Mouse (Mus musculus) neural tube, embryonic 12.5 days (tissue): ENCODE measurements around the gene Fam207a. TPM values are rescaled to one million over a fixed set of nuclear protein-coding genes. Genes with fewer than 3 reads are reported as not detected.

Source experiments
- ATAC-seq: fragments of 200-750 bp; cut with Nextera tagmentation; 2 replicates; pipeline ENCODE4 v1.8.0; 2017; ENCODE audit warnings: low read depth, mild to moderate bottlenecking, moderate TSS enrichment, moderate library complexity; ENCODE audit not compliant: low FRiP score
- H3K27ac ChIP-seq: fragments of 300-500 bp; sonication (generic); 2 replicates; pipeline ENCODE4 v1.5.1; 2016
- H3K27me3 ChIP-seq: fragments of 300-500 bp; sonication (generic); replicated peaks from 2 replicates; pipeline ENCODE4 v1.6.1; 2016; ENCODE audit warnings: mild to moderate bottlenecking
- H3K36me3 ChIP-seq: fragments of 300-500 bp; sonication (generic); 2 replicates; pipeline ENCODE4 v1.6.1; 2016; ENCODE audit warnings: mild to moderate bottlenecking
- H3K4me1 ChIP-seq: fragments of 300-500 bp; sonication (generic); 2 replicates; pipeline ENCODE4 v1.6.1; 2016
- H3K4me2 ChIP-seq: fragments of 300-500 bp; sonication (generic); replicated peaks from 2 replicates; pipeline ENCODE4 v1.6.1; 2016; ENCODE audit warnings: mild to moderate bottlenecking
- H3K4me3 ChIP-seq: fragments of 300-500 bp; sonication (generic); 2 replicates; pipeline ENCODE4 v1.5.1; 2016
- H3K9ac ChIP-seq: fragments of 300-500 bp; sonication (generic); 2 replicates; pipeline ENCODE4 v1.6.1; 2016; ENCODE audit warnings: mild to moderate bottlenecking
- H3K9me3 ChIP-seq: fragments of 300-500 bp; sonication (generic); 2 replicates; pipeline ENCODE4 v1.6.1; 2016; ENCODE audit warnings: mild to moderate bottlenecking
- WGBS: fragments of 180-500 bp; shearing (Covaris S2); methylation state at CpG from one replicate; pipeline ENCODE4 v1.1.7; 2016; 5-methylcytosine and 5-hydroxymethylcytosine counted together
- polyA plus RNA-seq: library from polyadenylated mRNA; unstranded; fragments of >200 nt; fragmentation: Nextera tagmentation; extraction: Ambion mirVana; gene quantifications from 2 replicates; pipeline ENCODE4 v1.2.1, GENCODE M21; 2016

Gene Fam207a
- polyA plus RNA-seq, 1 experiment from 2014 or later = 46.4 TPM

- no peak for ATAC-seq
- Histone ChIP-seq H3K9ac (no peak overlapping the region), H3K27ac (no peak overlapping the region), H3K9me3 (no peaks in the 10 kb centered on the region), H3K4me3 (no peak overlapping the region), H3K27me3 (no peaks in the 10 kb centered on the region), H3K36me3 (peaks cover 77% of the 10 kb centered on the region), H3K4me1 (no peaks in the 10 kb centered on the region), H3K4me2 (no peak overlapping the region)
- 97% methylated on average over 4 of the region's 4 CpGs for WGBS
Measured at GRCm38 (mm10) chr10:77507779-77508178, 7.8 kb downstream of the Fam207a start.

- no peaks in the 10 kb centered on the region for H3K27me3 ChIP-seq
- 93% methylated on average over 13 of the region's 13 CpGs for whole genome bisulfite sequencing
- ATAC-seq = no peak
- no peak overlapping the region for H3K4me2 ChIP-seq
- no peak overlapping the region for H3K9ac ChIP-seq
- no peak overlapping the region for H3K27ac ChIP-seq
- no peaks in the 10 kb centered on the region for H3K9me3 ChIP-seq
- peaks cover 73% of the 10 kb centered on the region for H3K36me3 ChIP-seq
- H3K4me3 ChIP-seq = no peak overlapping the region
- no peaks in the 10 kb centered on the region for H3K4me1 ChIP-seq
Measured at GRCm38 (mm10) chr10:77506961-77507577, 8.5 kb downstream of the Fam207a start.

GRCm38 (mm10) chr10:77506526-77506925, 9.1 kb downstream of the Fam207a start:
- Histone ChIP-seq H3K9ac (no peak overlapping the region), H3K9me3 (no peaks in the 10 kb centered on the region), H3K4me2 (no peak overlapping the region), H3K36me3 (peaks cover 72% of the 10 kb centered on the region), H3K4me1 (no peaks in the 10 kb centered on the region), H3K4me3 (no peak overlapping the region), H3K27ac (no peak overlapping the region), H3K27me3 (no peaks in the 10 kb centered on the region)
- ATAC-seq = no peak
- WGBS = 89% methylated on average over 5 of the region's 5 CpGs

GRCm38 (mm10) chr10:77504143-77504542, 11.4 kb downstream of the Fam207a start:
- H3K9ac ChIP-seq = no peak overlapping the region
- no peaks in the 10 kb centered on the region for H3K9me3 ChIP-seq
- no peaks in the 10 kb centered on the region for H3K27me3 ChIP-seq
- H3K27ac ChIP-seq = no peak overlapping the region
- no peak for ATAC-seq
- 93% methylated on average over 6 of the region's 6 CpGs for WGBS
- no peaks in the 10 kb centered on the region for H3K4me1 ChIP-seq
- no peak overlapping the region for H3K4me2 ChIP-seq
- H3K36me3 ChIP-seq = peaks cover 79% of the 10 kb centered on the region
- H3K4me3 ChIP-seq = no peak overlapping the region

GRCm38 (mm10) chr10:77502967-77503922, 12.3 kb downstream of the Fam207a start:
- Histone ChIP-seq H3K4me3 (no peak overlapping the region), H3K9me3 (no peaks in the 10 kb centered on the region), H3K27ac (no peak overlapping the region), H3K4me2 (no peak overlapping the region), H3K36me3 (peaks cover 71% of the 10 kb centered on the region), H3K4me1 (no peaks in the 10 kb centered on the region), H3K9ac (no peak overlapping the region), H3K27me3 (no peaks in the 10 kb centered on the region)
- 90% methylated on average over 25 of the region's 25 CpGs for WGBS
- ATAC-seq = no peak

- Histone ChIP-seq H3K27me3 (no peaks in the 10 kb centered on the region), H3K4me3 (no peak overlapping the region), H3K36me3 (peaks cover 73% of the 10 kb centered on the region), H3K9ac (no peak overlapping the region), H3K27ac (no peak overlapping the region), H3K9me3 (no peaks in the 10 kb centered on the region), H3K4me1 (no peaks in the 10 kb centered on the region), H3K4me2 (no peak overlapping the region)
- ATAC-seq = no peak
- WGBS = 87% methylated on average over 14 of the region's 14 CpGs
Measured at GRCm38 (mm10) chr10:77500636-77501035, 14.9 kb downstream of the Fam207a start.

GRCm38 (mm10) chr10:77498254-77498653, 17.3 kb downstream of the Fam207a start:
- no peak overlapping the region for H3K9ac ChIP-seq
- H3K27ac ChIP-seq = no peak overlapping the region
- H3K4me1 ChIP-seq = no peaks in the 10 kb centered on the region
- no peaks in the 10 kb centered on the region for H3K27me3 ChIP-seq
- no peak overlapping the region for H3K4me3 ChIP-seq
- H3K36me3 ChIP-seq = peaks cover 73% of the 10 kb centered on the region
- H3K9me3 ChIP-seq = no peaks in the 10 kb centered on the region
- WGBS = 65% methylated on average over 6 of the region's 6 CpGs
- no peak overlapping the region for H3K4me2 ChIP-seq
- ATAC-seq = no peak

- Histone ChIP-seq H3K4me1 (no peaks in the 10 kb centered on the region), H3K36me3 (peaks cover 76% of the 10 kb centered on the region), H3K4me2 (no peak overlapping the region), H3K4me3 (no peak overlapping the region), H3K9me3 (no peaks in the 10 kb centered on the region), H3K27ac (no peak overlapping the region), H3K27me3 (no peaks in the 10 kb centered on the region), H3K9ac (no peak overlapping the region)
- ATAC-seq = no peak
- WGBS = 90% methylated on average over 13 of the region's 13 CpGs
Measured at GRCm38 (mm10) chr10:77497185-77497584, 18.4 kb downstream of the Fam207a start.

- peaks cover 82% of the 10 kb centered on the region for H3K36me3 ChIP-seq
- 98% methylated on average over 3 of the region's 3 CpGs for WGBS
- no peaks in the 10 kb centered on the region for H3K4me1 ChIP-seq
Measured at GRCm38 (mm10) chr10:77492885-77493284, 22.7 kb downstream of the Fam207a start.

GRCm38 (mm10) chr10:77491585-77491984, 24.0 kb downstream of the Fam207a start:
- no peak for ATAC-seq
- H3K9ac ChIP-seq = no peak overlapping the region
- H3K4me1 ChIP-seq = no peaks in the 10 kb centered on the region
- 92% methylated on average over 6 of the region's 6 CpGs for WGBS
- no peak overlapping the region for H3K27ac ChIP-seq
- H3K9me3 ChIP-seq = no peaks in the 10 kb centered on the region
- no peak overlapping the region for H3K4me3 ChIP-seq
- H3K4me2 ChIP-seq = no peak overlapping the region
- H3K36me3 ChIP-seq = peaks cover 82% of the 10 kb centered on the region
- no peaks in the 10 kb centered on the region for H3K27me3 ChIP-seq

More at GRCm38 (mm10) chr10:77492885-77493284, 22.7 kb downstream of the Fam207a start:
- Histone ChIP-seq H3K4me2 (no peak overlapping the region), H3K27me3 (no peaks in the 10 kb centered on the region), H3K9ac (no peak overlapping the region), H3K4me3 (no peak overlapping the region), H3K27ac (no peak overlapping the region), H3K9me3 (no peaks in the 10 kb centered on the region)
- ATAC-seq = no peak

GRCm38 (mm10) chr10:77488168-77488567, 27.4 kb downstream of the Fam207a start:
- 94% methylated on average over 7 of the region's 7 CpGs for WGBS
- no peak overlapping the region for H3K9ac ChIP-seq
- H3K36me3 ChIP-seq = peaks cover 56% of the 10 kb centered on the region
- H3K27ac ChIP-seq = no peak overlapping the region
- H3K4me3 ChIP-seq = no peak overlapping the region
- no peaks in the 10 kb centered on the region for H3K9me3 ChIP-seq
- ATAC-seq = no peak
- no peaks in the 10 kb centered on the region for H3K27me3 ChIP-seq
- no peak overlapping the region for H3K4me2 ChIP-seq
- H3K4me1 ChIP-seq = no peaks in the 10 kb centered on the region

GRCm38 (mm10) chr10:77485786-77486185, 29.8 kb downstream of the Fam207a start:
- ATAC-seq = no peak
- 78% methylated on average over 3 of the region's 3 CpGs for WGBS
- Histone ChIP-seq H3K4me1 (no peaks in the 10 kb centered on the region), H3K27me3 (no peaks in the 10 kb centered on the region), H3K9ac (no peak overlapping the region), H3K36me3 (peaks cover 45% of the 10 kb centered on the region), H3K4me2 (no peak overlapping the region), H3K9me3 (no peaks in the 10 kb centered on the region), H3K27ac (no peak overlapping the region), H3K4me3 (no peak overlapping the region)
